Mouse (Mus musculus): ENCODE data around the gene Ccl22.
A peak's percentile ranks its signal among the peaks of the same experiment; 100 is the strongest.

Ccl22 gene

DNA sequence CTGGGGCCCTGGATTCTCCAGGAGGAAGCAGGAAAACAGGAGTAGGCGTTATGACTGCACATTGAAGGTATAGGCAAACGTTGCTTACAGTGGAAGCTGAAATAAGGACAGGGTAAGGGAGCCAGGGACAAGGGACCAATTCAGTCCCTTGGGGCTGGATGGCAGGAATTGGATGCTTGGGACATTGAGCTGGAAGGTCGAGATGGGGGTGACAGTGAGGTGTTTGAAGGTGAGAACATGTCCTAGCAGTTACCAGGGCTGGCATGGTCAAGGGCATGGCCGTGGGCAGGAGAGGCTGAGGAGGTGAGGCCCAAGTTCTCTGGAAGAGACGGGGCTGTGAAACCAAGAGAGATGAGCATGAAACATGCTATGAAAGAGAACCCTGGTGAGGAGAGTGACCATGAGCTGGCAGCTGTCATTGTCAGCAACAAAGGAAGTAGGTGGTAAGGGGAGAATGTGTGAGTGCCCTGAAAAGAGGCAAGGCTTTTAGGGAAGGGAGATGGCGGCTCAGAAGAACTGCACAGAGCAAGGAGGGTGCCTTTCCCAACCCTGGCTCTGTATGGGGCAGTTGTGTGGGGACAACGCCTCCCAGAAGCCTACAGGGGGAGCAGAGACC is 10.5 kb upstream of the Ccl22 start:
- no peak for DNase-seq (ENCODE audit: low spot score in 2 of 2)

- no peak for DNase-seq (ENCODE audit: low spot score in 2 of 2)
These were observed 9.8 kb upstream of the Ccl22 start for GRCm38 (mm10) chr8:94735426-94736094.

- no peak for DNase-seq (ENCODE audit: low spot score in 2 of 2)
These were observed 5.6 kb upstream of the Ccl22 start for GRCm38 (mm10) chr8:94739829-94740228.

DNA sequence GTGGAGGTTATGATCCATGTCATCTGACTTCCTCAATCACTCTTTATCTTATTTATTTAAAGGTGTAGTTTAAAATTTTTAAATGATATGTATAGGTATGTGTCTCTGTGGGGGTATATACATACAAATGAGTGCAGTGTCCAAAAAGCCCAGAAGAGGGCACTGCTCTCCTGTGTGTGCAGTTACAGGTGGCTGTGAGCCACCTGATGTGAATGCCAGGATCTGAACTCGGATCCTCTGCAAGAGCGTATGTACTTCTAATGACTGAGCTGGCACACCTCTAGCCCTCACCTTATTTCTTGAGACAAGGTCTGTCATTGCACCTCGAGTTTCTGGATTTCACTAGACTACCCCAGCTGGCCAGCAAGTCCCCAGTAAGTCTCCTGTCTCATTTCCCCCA is 4.8 kb upstream of the Ccl22 start:
- DNase-seq (ENCODE audit: low spot score in 2 of 2) = no peak

GRCm38 (mm10) chr8:94741726-94742125 is 3.7 kb upstream of the Ccl22 start:
- no peak for DNase-seq (ENCODE audit: low spot score in 2 of 2)

DNA sequence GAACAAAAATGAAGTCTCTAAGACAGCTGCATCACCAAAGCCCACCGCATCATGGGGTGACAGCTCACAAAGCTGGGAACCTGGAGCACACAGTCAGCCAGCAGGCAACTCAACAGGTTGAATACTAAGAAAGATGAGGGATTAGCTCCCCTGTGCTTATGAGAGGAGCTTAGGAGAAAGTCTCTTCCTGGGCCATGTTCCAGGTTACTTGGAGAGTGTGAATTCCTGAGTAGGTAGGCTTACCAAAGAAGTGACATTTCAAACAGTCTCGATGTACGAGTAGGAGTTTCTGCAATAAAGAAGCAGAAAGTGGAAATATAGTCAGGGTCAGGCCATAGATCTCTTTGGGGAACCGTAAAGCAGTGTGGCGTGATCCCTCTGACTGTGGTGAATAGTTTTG is 906 bp upstream of the Ccl22 start:
- DNase-seq (ENCODE audit: low spot score in 2 of 2) = no peak

DNA sequence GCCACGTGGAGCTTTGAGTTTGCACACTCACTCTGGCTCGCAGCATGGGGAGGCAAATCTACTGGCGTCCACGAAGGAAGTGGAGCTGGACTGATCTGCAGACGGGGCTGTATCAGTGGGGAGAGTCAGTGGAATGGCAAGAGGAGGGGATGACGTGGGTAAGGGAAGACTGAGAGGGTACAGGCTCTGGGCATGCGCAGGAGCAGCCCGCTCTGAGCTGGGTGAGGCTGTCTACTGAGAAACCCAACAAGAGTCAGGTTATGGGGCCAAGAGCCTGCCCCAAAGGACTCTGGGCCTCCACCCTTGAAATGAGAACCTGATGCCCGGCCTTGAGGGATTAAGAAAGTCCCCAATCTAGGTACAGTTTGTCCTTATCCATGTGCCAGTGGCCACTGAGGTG is 418 bp upstream of the Ccl22 start:
- DNase-seq (ENCODE audit: low spot score in 2 of 2) = no peak

GRCm38 (mm10) chr8:94746832-94747231 is 1.4 kb downstream of the Ccl22 start:
- no peak for DNase-seq (ENCODE audit: low spot score in 2 of 2)

- no peak for DNase-seq (ENCODE audit: low spot score in 2 of 2)
These were observed 3.0 kb downstream of the Ccl22 start for GRCm38 (mm10) chr8:94748363-94748762.

GRCm38 (mm10) chr8:94749942-94750341 is 4.6 kb downstream of the Ccl22 start:
- no peak for DNase-seq (ENCODE audit: low spot score in 2 of 2)

DNA sequence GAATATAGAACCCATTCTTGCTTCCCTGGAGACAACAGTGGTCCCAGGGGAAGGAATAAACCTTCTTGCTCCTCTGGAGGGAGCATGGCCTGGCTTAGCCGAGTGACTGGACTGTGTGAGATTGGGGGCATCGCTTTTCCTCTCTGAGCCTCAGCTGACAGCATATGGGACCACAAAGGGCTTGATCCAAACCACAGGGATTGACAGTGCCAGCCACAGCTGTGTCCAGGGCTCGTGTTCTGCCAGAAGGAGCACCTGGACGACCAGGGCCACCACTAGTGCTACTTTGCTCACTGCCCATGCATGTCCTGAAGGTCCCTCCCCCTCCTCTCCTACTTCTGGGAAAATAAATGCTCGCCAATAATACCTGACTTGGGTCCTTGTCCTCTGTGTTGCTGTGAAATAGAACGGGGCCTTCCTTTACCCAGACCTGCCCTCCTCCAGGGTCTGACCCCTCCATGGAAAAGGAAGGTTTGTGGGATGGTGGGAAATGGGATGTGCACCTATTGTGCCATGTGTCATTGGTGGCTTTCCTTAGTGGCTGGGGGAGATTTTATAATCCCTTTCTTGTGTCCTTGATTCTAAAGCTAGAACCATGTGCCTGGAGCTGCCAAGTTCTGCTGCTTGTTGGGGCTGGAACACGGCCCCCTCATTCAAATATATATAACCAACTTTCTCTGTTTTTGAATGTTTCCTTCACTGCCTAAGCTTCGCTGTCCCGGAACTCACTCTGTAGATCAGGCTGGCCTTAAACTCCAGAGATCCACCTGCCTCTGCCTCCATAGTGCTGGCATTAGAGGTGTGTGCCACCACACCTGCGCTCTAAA is 5.8 kb downstream of the Ccl22 start:
- DNase-seq (ENCODE audit: low spot score in 2 of 2) = no peak

DNA sequence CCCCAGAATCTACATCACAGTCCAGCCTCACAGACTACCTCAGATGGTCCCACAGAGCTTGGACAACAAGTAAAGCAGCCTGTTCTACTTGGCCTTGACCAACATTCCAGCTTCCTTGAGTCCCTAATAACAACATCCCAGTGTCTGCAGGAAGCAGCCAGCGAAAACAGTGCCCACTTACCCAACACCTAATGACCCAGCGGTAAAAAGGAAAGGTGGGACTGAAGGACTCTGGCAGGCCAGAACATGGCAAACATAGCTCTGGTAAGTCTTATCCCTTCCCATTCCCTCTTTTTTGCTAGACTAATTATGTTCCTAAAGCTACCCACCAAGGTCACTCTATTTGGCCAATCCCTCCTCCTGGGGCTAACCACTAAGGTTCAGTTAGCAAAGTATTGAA is 8.6 kb downstream of the Ccl22 start:
- no peak for DNase-seq (ENCODE audit: low spot score in 2 of 2)

DNA sequence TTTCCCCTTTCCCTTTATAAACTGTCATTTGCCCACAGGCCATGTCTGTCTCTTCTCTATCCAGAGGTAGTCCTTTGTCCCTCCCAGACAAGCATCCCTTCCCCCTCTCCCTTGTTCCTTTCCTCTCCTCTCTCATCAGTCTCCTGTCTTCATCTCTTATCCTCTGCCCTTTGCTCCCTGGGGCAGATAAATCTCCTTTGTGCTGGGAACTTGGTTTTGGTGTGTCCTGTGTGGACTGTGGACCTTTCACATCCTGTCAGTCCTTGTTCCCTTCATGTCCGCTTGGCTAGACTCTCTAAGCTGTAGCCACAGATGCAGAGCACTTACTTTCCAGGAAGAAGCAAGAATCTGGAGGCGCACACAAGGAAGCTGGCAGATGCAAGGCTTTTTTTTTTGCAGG is 9.1 kb downstream of the Ccl22 start:
- DNase-seq (ENCODE audit: low spot score in 2 of 2) = no peak

DNA sequence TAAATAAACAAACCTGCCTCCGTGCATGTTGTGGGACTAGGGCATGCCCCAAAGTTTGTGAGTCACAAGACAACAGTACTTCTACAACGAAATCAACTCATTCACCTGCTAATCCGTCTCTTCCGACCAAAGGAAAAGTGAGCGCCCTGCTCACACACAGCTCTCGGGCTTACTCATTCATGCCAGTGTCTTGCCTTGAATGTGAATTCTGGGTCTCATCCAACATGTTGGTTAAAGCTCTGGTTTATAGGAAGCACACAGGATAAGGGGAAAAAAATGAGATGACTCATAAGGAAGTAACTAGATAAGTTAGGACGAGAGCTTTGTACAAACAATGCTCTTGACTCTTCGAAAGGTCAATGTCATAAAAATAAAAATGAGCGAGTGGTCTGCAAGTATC is 21.6 kb downstream of the Ccl22 start:
- no peak for DNase-seq (ENCODE audit: low spot score in 2 of 2)

DNA sequence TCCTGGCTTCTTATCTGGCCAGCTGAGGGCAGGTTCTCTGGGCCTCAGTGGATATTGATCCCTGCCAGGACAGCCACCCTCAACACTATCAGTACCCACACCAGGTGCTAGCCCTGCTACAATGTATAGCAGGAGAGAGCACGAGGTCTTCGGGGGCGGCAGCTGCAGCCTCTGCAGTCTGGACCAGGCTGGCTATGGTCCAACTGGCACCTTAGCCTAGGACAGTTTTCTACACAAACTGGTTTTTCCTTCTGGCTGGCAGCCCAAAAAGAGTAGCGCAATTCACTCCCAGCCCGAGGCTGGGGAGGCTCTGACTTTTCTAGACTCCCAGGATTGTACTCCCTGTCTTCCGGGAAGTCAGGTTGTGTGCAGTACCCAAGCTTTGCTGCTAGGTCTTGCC is 25.6 kb downstream of the Ccl22 start:
- peak; percentile 51 to 72 for DNase-seq (ENCODE audit: low spot score in 2 of 2)

- peak; percentile 68 to 77 for DNase-seq (ENCODE audit: low spot score in 2 of 2)
These were observed 26.7 kb downstream of the Ccl22 start, which contains the start of gene Cx3cl1 for GRCm38 (mm10) chr8:94771941-94772670. Gene Cx3cl1, plus strand, starts transcription at chr8:94772009.

- DNase-seq (ENCODE audit: low spot score in 2 of 2) = no peak
These were observed 27.7 kb downstream of the Ccl22 start for GRCm38 (mm10) chr8:94773048-94773447.

GRCm38 (mm10) chr8:94773700-94774171 is 28.3 kb downstream of the Ccl22 start:
- DNase-seq (ENCODE audit: low spot score in 2 of 2) = no peak

DNA sequence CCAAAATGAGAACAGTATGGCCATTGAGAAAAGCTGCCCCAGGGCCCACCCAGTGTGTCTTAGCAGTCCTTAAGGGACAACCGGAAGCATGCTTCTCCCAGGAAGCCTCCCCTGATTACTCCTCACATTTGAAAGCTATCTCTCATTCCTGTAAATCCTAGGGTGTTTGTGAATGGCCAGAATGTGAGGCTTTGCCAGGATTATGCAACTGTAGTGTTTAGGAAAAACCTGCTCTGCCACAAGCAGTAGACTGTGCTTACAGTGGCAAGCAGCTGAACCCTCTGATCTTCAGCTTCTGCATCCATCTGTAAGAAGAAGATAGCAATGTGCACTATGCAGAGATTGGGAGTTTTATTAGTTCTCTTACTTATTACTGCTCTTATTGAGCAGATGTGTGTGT is 29.2 kb downstream of the Ccl22 start:
- no peak for DNase-seq (ENCODE audit: low spot score in 2 of 2)

DNA sequence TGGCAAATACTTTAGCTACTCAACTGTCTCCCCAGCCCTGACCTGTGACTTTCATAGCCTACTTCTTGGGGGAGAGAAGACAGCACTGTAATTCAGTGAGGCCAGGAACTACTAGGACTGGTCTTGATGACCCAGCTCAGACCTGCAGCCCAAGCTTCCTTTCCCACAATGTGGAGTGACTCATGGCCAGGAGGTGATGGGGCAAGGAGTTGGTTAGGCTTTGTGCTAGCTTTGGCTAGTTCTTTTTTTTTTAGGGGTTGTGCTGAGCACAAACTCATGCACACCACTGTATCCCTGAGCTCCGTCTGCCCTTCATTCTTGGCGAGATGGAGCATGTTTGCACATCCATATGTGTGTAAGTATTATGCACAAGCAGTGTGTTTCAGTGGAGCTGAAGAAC is 31.0 kb downstream of the Ccl22 start:
- DNase-seq (ENCODE audit: low spot score in 2 of 2) = no peak

- no peak for DNase-seq (ENCODE audit: low spot score in 2 of 2)
These were observed 32.6 kb downstream of the Ccl22 start for GRCm38 (mm10) chr8:94778036-94778435.

GRCm38 (mm10) chr8:94778473-94778872 is 33.1 kb downstream of the Ccl22 start:
- no peak for DNase-seq (ENCODE audit: low spot score in 2 of 2)
